Mouse (Mus musculus) adrenal gland, postnatal 25 days (tissue): ENCODE results near the gene Hunk. TPM values are rescaled to one million over a fixed set of nuclear protein-coding genes. Genes with fewer than 3 reads are reported as not detected.

Source experiments
- total RNA-seq: library from RNA; stranded (reverse); gene quantifications from 2 replicates; pipeline ENCODE4 v1.2.3, GENCODE M21; 2021

Hunk gene
- total RNA-seq, 1 experiment from 2014 or later: 6.3 TPM

Other genes starting within 250 kb of the Hunk start
- 80.4 and 89.0 TPM in 2 replicates for gene Tiam1, start 242.2 kb upstream of the Hunk start, total RNA-seq
- gene Sod1, start 165.3 kb upstream of the Hunk start, total RNA-seq: 1,418 and 1,524 TPM in 2 replicates
- gene Scaf4, start 101.5 kb upstream of the Hunk start, total RNA-seq: 54.4 and 70.7 TPM in 2 replicates